Mouse (Mus musculus) heart, postnatal 25 days (tissue): Measurements from ENCODE around the gene Lamtor2. TPM values are rescaled to one million over a fixed set of nuclear protein-coding genes. Genes with fewer than 3 reads are reported as not detected.

Experiments
- DNase-seq: peaks from one replicate; pipeline ENCODE4 v3.0.0; 2022; ENCODE audit warnings: low spot score
- intact Hi-C: fragments of 180-260 bp; cut with DNase I; formaldehyde crosslinking; loops from one replicate; pipeline ENCODE4 v1.15.1; 2025
- microRNA-seq: library from miRNA; unstranded; fragments of <30 nt; microRNA quantifications from one replicate; pipeline ENCODE4 v1.2.0, GENCODE M21; 2022
- total RNA-seq, 2 experiments: library from RNA; stranded (reverse); gene quantifications; 2 replicates each; pipeline ENCODE4 v1.2.3; 2021

Gene Lamtor2
- total RNA-seq, 2 experiments from 2014 or later, result 84.2 to 92.5 TPM

DNA sequence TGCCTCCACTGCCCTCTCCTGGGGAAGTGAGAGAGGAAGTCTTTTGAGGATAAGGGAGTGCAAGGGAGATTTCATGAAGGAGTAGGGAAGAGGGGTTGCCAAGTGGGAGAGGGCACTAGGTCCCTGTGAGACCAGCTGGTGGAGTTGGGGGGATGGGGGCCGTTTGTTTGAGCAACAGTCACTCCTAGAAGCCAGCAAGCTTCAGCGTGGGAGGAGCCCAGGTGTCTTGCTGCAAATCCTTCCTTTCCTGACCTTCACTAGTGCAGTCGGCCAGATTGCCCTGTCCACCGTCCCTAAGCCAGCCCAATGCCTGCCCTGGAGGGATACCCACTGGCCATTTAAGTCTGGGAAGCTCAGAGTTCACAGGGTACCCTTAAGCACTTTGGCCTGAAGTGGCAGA, 41.3 kb downstream of the Lamtor2 start:
- no peak for DNase-seq
- intact Hi-C loops, result no loop called here

DNA sequence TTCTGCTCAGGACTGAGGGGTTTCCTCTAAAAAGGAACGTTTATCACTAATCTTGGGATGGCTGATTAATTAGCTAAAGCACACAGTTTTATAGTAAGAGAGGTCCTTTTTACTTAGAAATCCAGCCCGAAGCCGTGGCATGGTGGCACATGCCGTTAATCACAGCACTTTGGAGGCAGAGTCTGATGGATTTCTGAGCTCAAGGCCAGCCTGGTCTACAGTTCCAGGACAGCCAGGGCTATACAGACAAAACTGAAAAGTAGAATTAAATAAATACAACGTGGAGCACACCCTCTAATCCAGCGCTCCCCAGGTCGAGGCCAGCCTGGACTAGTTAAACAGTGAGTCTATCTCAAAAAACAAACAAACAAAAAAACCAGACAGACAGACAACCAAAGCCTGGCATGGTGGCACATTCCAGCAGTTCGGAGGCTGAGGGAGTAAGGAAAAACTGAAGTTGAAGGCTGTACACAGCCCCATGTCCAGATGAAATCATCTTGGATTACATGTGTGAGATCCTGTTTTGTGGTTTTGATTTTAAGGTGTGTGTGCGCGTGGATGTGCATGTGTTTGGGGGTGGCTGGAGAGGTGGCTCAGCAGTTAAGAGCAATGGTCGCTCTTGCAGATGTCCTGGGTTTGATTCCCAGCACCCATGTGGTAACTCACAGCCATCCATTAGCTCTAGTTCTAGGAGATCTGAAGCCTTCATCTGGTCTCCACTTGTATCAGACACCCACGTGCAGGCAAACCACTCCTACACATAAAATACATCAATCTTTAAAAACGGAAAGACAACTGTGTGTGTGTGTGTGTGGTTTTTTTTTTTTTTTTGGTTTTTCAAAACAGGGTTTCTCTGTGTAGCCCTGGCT, 42.2 kb downstream of the Lamtor2 start:
- intact Hi-C loops, result no loop called here
- DNase-seq, result no peak

DNA sequence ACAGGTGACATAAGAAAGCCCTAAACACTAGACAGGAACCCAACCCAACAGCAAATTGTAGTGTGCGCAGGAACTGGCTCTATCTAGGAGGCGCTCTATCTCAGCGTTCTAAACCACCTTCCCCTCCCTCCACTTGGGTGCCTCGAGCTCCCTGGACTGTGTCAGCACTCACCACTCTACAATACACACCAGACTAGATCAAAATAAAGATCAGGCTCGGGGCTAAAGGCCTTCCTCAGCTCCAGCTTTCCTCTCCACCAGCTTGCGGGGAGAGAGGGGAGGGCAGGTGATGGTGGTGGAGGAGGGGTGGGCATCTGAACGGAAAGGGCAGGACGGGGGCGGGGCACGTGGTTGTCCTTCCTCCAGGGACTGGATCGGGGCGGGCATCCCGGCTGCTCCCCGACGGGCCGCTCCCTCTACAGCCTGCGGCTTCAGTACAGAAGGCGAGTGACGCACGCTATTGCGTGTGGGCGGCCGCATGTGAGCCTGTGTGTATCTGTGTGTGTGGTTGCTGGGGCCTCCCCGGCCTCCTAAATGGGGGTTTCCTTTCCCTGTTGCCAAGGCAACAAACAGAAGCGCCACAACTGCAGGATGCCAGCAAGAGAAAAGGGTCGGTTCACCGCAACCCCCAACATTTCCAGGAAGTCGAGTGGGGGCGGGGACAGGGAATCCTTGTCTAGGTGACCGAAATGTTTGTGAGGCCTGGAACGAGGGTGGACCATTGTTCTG, 43.0 kb downstream of the Lamtor2 start, which contains the start of gene Lmna:
TSS of gene Lmna (minus strand) at position 265 of the 729 bp plus-strand sequence.
- peak; percentile 91 for DNase-seq
- intact Hi-C loops, result no loop called here

DNA sequence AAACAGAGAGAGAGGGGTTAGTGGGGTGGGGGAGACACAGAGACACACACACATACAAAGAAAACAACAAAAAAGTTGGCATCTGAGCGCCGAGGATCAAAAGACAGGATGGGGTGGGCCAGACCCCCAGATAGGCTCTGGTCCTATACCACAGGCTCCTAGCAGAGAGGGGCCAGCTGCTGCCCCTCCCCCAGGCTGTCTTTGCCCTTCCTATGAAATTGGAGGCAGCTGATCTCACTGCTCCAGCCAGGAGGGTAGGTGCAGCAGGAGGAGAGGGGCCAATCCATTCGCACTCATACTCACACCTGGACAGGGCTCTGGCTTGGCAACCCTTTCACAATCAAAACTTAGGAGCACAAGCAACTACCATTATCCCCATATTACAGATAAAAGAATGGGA, 43.6 kb downstream of the Lamtor2 start:
- no peak for DNase-seq
- intact Hi-C loops, result no loop called here

DNA sequence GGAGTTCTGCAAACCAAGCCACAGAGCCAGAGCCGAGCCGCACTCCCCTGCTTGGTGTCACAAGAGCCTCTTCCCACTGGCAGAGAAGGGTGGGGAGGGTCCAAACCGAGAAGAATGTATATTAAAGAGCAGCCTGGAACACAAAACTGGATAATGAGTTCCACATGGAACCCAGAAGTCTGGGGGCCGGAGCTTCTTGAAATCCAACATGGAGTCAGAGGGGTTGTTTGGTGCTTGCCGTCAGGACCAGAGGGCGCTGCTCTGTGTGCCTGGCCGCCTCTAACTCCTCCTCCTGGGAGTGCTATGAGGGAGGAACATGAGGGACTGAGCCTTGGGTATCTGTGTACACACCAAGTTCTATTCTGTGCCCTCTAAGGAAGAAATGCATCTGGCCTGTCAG, 47.1 kb downstream of the Lamtor2 start:
- no peak for DNase-seq

DNA sequence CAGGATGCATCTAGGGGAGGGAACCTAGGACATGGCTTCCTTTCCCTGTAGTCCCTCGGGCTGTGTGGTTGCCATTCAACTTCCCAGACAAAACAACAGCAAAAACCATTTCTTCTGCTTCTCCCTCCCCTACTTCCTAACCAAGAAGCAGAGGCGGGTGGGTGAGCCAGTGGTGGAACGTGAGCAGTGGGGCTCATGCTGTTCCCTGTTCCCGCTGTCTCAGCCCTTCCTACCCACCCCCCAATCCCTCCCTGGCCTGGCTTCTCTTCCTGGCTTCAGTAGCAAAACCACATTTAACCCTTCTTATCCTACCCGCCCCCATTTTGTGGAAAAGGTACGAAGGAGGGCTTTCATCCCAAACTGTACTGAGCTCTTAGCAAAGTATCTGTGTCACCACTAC, 47.8 kb downstream of the Lamtor2 start:
- no peak for DNase-seq
- intact Hi-C loops, result no loop called here

More for the DNA sequence above, 47.1 kb downstream of the Lamtor2 start:
- intact Hi-C loops, result no loop called here

DNA sequence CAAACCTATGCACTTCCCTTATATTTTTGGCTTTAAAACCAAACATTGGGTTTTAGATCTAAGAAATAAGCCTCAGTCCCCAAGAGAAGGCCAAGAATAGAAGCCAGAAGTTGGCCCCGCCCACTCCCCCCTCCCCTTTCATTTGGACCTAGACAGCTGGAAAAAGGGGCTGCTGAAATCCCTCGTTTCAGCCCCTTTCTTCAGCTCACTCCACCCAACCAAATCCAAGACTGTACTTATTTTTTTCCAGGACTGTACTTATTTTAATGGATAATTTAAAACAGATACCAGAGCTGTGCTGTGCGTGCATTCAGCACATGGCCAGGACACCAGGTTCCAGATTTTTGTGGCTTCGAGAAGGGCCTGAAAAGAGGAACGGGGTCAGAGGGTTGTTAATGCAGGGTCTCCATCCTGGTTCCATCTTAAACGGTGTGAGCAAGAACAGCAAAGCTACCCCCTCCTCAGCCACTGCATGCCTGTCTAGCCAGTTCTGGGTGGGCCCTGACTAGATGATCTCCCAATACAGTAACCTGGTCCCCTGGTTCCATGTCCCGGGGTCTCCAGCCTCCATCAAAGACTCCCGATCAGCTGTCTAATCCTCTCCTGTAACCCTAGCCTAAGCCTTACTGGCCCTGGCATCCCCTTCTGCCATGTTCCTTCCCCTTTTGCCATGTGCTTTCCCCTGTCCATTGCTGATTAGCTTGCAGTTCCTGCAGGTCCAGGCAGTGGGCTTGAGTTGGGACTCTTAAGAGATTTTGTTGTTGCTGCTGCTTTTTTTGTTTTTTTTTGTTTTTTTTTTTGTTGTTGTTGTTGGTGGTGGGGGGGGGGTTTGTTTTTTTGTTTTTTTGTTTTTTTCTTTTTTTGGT, 48.8 kb downstream of the Lamtor2 start:
- no peak for DNase-seq
- intact Hi-C loops, result loop anchor here (2.0 kb wide), 1 partner anchor 15 kb away; no protein-coding TSS in a partner anchor

DNA sequence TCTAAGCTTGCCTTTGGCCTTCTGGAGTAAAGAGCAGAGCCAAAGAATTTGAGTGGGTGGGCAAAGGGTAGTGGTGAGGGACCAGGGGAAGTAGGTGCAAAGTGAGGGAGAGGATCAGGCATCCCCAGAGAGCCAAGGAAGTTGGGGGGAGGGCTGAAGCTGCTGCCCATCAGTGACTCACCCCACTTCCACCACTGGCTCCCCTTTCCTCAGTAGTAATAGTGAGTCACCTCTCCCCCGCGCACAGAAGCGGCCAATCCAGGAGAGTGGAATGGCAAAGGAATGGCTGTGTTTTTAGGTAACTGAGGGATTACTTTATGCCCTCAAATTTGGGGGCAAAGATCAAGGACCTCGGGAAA, 49.4 kb downstream of the Lamtor2 start:
- intact Hi-C loops, result loop anchor here (2.0 kb wide), 1 partner anchor 15 kb away; no protein-coding TSS in a partner anchor
- peak; percentile 60 for DNase-seq

DNA sequence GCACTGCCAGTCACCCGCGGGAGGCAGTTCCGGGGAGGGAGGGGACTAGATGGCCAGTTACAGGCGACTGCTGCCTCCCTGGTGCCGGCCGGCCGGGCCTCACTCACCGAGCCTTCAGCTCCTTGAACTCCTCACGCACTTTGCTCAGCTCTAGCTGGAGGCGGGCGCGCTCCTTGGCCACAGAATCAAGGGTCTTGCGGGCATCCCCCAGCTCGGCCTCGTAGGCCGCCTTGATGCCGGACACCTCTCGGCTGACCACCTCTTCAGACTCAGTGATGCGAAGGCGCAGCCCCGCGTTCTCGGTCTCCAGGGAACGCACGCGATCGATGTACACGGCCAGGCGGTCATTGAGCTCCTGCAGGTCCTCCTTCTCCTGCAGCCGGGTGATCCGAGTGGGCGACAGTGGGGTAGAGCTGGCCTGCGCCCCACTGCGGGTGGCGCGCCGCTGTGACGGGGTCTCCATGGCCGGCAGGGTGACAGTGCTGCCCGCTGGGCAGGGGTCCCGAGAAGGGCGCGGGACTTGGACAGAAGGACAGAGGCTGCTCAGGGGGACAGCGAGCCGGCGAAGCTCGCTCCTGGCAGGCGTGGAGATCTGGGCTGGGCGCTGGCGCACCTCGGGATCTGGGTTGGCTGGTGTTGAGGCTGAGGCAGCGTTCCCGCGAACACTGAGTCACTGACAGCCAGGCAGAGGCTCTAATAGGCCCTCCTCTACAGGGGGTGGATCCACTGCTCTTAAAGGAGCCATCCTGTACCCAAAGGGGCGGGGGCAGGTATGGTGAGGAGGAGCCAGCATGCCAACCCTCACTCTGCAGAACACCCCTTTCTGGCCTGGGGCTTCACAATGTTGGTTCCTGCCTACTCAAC, 50.0 kb downstream of the Lamtor2 start:
- peak; percentile 93 for DNase-seq
- intact Hi-C loops, result loop anchor here (2.0 kb wide), 1 partner anchor 14 kb away; no protein-coding TSS in a partner anchor

DNA sequence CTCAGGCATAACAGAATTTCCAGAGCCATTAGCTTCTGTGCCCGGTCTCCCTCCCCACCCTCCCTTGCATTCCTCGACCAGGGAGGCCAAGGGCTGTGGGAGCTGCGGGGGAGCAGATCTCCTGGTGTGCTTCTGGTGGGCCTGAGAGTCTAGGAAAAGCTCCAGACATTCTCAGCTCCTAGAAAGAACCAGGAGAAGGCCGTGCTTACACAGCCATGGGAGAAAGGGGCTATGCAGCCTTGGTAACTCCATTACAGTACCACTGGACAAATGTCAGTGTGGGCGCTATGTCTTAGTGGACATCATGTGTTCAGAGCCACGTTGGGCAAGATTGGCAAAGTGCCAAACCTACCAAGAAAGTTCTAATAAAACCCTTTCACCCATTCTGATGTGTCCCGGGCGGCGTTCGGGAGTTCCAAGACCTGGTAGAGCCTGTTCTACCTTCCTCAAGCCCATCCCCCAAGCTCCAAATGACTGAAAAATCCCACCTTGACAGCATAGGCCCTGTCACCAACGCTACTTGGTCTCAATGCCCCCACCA, 50.8 kb downstream of the Lamtor2 start:
- intact Hi-C loops, result loop anchor here (2.0 kb wide), 1 partner anchor 13 kb away; no protein-coding TSS in a partner anchor

DNA sequence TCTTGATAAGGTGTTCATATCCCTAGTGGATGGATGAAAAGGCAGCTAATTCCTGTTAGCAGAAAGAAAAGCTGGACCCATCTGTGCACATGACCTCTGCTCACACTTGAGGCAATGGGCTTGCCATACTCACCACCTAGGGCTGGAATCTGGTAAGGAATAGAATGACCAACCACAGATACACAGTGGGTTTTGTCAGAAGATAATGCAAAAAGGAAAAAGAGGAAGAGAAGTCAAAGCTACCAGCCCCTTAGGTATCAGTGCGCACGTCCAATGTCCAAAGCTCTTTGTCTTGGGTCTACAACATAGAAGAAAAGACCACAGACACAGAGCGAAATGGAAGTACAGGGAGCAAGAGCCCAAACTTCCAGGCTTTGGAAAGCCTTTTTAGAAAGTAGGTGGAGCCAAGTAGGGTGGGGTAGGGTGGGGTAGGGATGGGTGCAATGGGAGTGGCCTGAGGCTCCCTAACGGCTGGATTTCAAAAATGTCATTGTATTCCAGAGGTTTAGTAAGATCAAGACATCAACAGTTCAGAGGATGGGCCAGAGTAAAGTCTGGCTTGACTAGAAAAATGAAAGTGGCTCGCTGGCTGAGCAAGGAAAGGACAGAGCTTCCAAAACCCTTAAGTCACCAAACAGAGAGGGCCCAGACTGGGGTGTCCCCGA, 51.4 kb downstream of the Lamtor2 start:
- DNase-seq, result no peak
- intact Hi-C loops, result loop anchor here (2.0 kb wide), 1 partner anchor 13 kb away; no protein-coding TSS in a partner anchor

More for the DNA sequence above, 50.8 kb downstream of the Lamtor2 start:
- no peak for DNase-seq

DNA sequence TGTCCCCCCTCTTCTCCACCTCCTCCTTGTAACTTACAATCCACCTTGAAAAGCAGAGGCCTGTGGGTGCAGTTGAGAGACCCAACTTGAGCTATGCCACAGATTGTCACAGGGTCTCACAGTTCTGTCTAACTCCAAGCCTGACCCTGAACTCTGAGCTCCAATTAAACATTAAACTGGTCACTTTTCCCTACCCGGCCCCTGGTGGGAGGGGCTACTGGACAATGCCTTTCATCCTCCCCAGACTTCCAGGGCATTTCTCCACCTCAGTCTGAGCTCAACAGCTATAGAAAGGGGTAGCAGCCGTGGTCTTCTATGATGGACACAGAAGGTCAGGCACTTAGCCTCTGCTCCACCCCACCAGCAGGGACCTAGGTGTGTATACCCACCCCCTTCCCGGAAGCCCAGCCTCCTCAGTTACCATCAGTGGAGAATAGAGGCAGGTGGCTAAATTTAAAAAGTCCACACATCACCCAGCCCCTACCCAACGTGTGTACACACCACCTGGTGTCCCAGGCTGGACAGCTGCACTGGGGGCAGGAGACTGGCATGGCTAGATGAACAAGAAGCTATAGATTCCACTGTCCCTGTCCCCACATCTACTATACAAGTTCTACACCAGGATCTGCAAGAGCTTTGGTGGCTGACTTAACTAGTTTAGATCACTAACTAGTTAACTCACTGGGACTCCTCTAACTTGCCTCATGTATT, 52.1 kb downstream of the Lamtor2 start:
- no peak for DNase-seq
- intact Hi-C loops, result no loop called here

DNA sequence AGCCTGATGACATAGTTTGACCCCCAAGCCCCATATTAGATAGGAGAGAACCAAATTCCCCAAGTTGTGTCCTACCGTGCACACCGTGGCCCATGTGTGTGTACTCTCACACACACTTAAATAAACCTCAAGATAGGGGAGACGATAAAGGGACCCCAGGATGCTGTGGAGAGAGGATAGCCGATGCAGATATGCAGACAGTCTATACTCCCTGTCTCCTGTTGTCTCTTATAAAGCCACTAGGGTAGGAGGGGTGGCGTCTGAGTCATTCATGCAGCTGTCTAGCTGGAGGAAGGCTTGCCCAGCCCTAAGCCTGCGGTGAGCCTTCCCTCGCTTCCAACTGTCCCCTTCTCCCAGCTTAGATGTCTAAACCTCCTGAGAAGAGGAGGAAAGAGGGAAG, 52.8 kb downstream of the Lamtor2 start:
- intact Hi-C loops, result no loop called here

More for the DNA sequence above, 52.8 kb downstream of the Lamtor2 start:
- no peak for DNase-seq

Small RNA genes within 50 kb of the gene (microRNA-seq; reads per million reads assigned to microRNA genes)
- not detected for gene Mir1905

Other genes starting within 250 kb of the Lamtor2 start
- 10 to 100 TPM; 71.9 to 79.7 TPM for gene Glmp, start 228.1 kb downstream of the Lamtor2 start, total RNA-seq
- 1 to 10 TPM; 1.8 to 2.2 TPM for gene Tmem79, start 216.9 kb downstream of the Lamtor2 start, total RNA-seq
- gene Smg5, start 216.8 kb downstream of the Lamtor2 start, total RNA-seq, result 10 to 100 TPM; 42.9 to 45.5 TPM
- gene Paqr6, start 188.5 kb downstream of the Lamtor2 start, total RNA-seq, result under 1 TPM; 0.39 to 0.42 TPM
- gene Bglap3, start 180.3 kb downstream of the Lamtor2 start, total RNA-seq, result not detected
- not detected for gene Bglap2, start 174.4 kb downstream of the Lamtor2 start, total RNA-seq
- gene Bglap, start 168.6 kb downstream of the Lamtor2 start, total RNA-seq, result not detected
- 10 to 100 TPM; 19.1 to 20.5 TPM for gene Pmf1, start 142.7 kb downstream of the Lamtor2 start, total RNA-seq
- gene Slc25a44, start 127.9 kb downstream of the Lamtor2 start, total RNA-seq, result 10 to 100 TPM; 11.2 to 13.2 TPM
- gene Sema4a, start 91.9 kb downstream of the Lamtor2 start, total RNA-seq, result 1 to 10 TPM; 1.9 to 3.7 TPM
- 100 to 1,000 TPM; 121 to 132 TPM for gene Lmna, start 43.1 kb downstream of the Lamtor2 start, total RNA-seq
- gene Mex3a, start 20.7 kb downstream of the Lamtor2 start, total RNA-seq, result under 1 TPM; 0.39 to 0.61 TPM
- not detected for gene Rab25, start 4.8 kb downstream of the Lamtor2 start, total RNA-seq
- 10 to 100 TPM; 67.4 to 71.2 TPM for gene Ubqln4, start 684 bp upstream of the Lamtor2 start, total RNA-seq
- gene Ssr2, start 22.8 kb upstream of the Lamtor2 start, total RNA-seq, result 10 to 100 TPM; 80.7 to 93.3 TPM
- 10 to 100 TPM; 42.6 to 51.8 TPM for gene Arhgef2, start 52.9 kb upstream of the Lamtor2 start, total RNA-seq
- gene Rxfp4, start 100.1 kb upstream of the Lamtor2 start, total RNA-seq, result not detected
- 10 to 100 TPM; 27.1 to 28.8 TPM for gene Khdc4, start 132.7 kb upstream of the Lamtor2 start, total RNA-seq
- gene Rit1, start 163.8 kb upstream of the Lamtor2 start, total RNA-seq, result 10 to 100 TPM; 71.7 to 76.2 TPM
- gene Syt11, start 222.1 kb upstream of the Lamtor2 start, total RNA-seq, result 1 to 10 TPM; 3.8 to 7.3 TPM